Mouse (Mus musculus) neural tube, embryonic 14.5 days (tissue): ENCODE measurements around the gene Map7. TPM values are rescaled to one million over a fixed set of nuclear protein-coding genes. Genes with fewer than 3 reads are reported as not detected.

ENCODE experiments used
- ATAC-seq: fragments of 200-750 bp; cut with Nextera tagmentation; 2 replicates; pipeline ENCODE4 v1.8.0; 2017; ENCODE audit warnings: low read depth, mild to moderate bottlenecking, moderate TSS enrichment, moderate library complexity
- H3K27ac ChIP-seq: fragments of 300-500 bp; sonication (generic); 2 replicates; pipeline ENCODE4 v1.5.1; 2014; ENCODE audit warnings: low read depth, mild to moderate bottlenecking, control low read depth, low read length, moderate library complexity, mixed read lengths
- H3K27me3 ChIP-seq: fragments of 300-500 bp; sonication (generic); 2 replicates; pipeline ENCODE4 v1.6.1; 2014; ENCODE audit warnings: low read length; ENCODE audit not compliant: control insufficient read depth, insufficient read depth
- H3K36me3 ChIP-seq: fragments of 300-500 bp; sonication (generic); 2 replicates; pipeline ENCODE4 v1.6.1; 2014; ENCODE audit warnings: low read length, mixed read lengths; ENCODE audit not compliant: control insufficient read depth, insufficient read depth
- H3K4me1 ChIP-seq: fragments of 300-500 bp; sonication (generic); 2 replicates; pipeline ENCODE4 v1.6.1; 2014; ENCODE audit warnings: low read length; ENCODE audit not compliant: control insufficient read depth, insufficient read depth
- H3K4me2 ChIP-seq: fragments of 300-500 bp; sonication (generic); 2 replicates; pipeline ENCODE4 v1.6.1; 2014; ENCODE audit warnings: mild to moderate bottlenecking, low read depth, low read length, control low read depth
- H3K4me3 ChIP-seq: fragments of 300-500 bp; sonication (generic); 2 replicates; pipeline ENCODE4 v1.5.1; 2014; ENCODE audit warnings: low read depth, low read length, control low read depth, mixed read lengths
- H3K9ac ChIP-seq: fragments of 300-500 bp; sonication (generic); replicated peaks from 2 replicates; pipeline ENCODE4 v1.6.1; 2014; ENCODE audit warnings: low read depth, mild to moderate bottlenecking, control low read depth, low read length, mixed read lengths
- H3K9me3 ChIP-seq: fragments of 300-500 bp; sonication (generic); 2 replicates; pipeline ENCODE4 v1.6.1; 2016; ENCODE audit warnings: low read length; ENCODE audit not compliant: control insufficient read depth
- WGBS: fragments of 180-500 bp; shearing (Covaris S2); extraction: QIAGEN DNeasy Blood & Tissue Kit; methylation state at CpG from one replicate; pipeline ENCODE4 v1.1.7; 2014; 5-methylcytosine and 5-hydroxymethylcytosine counted together
- polyA plus RNA-seq: library from polyadenylated mRNA; unstranded; fragments of >200 nt; fragmentation: Nextera tagmentation; extraction: Ambion mirVana; gene quantifications from 2 replicates; pipeline ENCODE4 v1.2.1, GENCODE M21; 2014

The Map7 gene
- polyA plus RNA-seq, 1 experiment from 2014 or later = 7.4 TPM

- H3K4me3 ChIP-seq = no peak overlapping the region
- no peak for ATAC-seq
- H3K9ac ChIP-seq = no peak overlapping the region
- no peaks in the 10 kb centered on the region for H3K27me3 ChIP-seq
- no peaks in the 10 kb centered on the region for H3K36me3 ChIP-seq
- no peak overlapping the region for H3K4me2 ChIP-seq
- H3K4me1 ChIP-seq = no peaks in the 10 kb centered on the region
- WGBS = 29% methylated on average over 20 of the region's 20 CpGs
- H3K27ac ChIP-seq = no peak overlapping the region
- H3K9me3 ChIP-seq = no peaks in the 10 kb centered on the region
These were observed 56.6 kb downstream of the Map7 start for GRCm38 (mm10) chr10:20204696-20205431.

- no peak for ATAC-seq
- H3K4me3 ChIP-seq = no peak overlapping the region
- 84% methylated on average over 7 of the region's 7 CpGs for WGBS
These were observed 58.7 kb downstream of the Map7 start for GRCm38 (mm10) chr10:20206966-20207365.

GRCm38 (mm10) chr10:20209609-20210341 lies 61.5 kb downstream of the Map7 start:
- Histone ChIP-seq H3K27me3 (no peaks in the 10 kb centered on the region), H3K9me3 (no peaks in the 10 kb centered on the region), H3K9ac (no peak overlapping the region), H3K4me1 (no peaks in the 10 kb centered on the region), H3K27ac (no peak overlapping the region), H3K4me3 (no peak overlapping the region), H3K4me2 (no peak overlapping the region), H3K36me3 (no peaks in the 10 kb centered on the region)
- ATAC-seq = no peak
- WGBS = 88% methylated on average over 5 of the region's 5 CpGs

More at GRCm38 (mm10) chr10:20206966-20207365, 58.7 kb downstream of the Map7 start:
- Histone ChIP-seq H3K27ac (no peak overlapping the region), H3K9me3 (no peaks in the 10 kb centered on the region), H3K27me3 (no peaks in the 10 kb centered on the region), H3K4me2 (no peak overlapping the region), H3K36me3 (no peaks in the 10 kb centered on the region), H3K9ac (no peak overlapping the region), H3K4me1 (no peaks in the 10 kb centered on the region)

- 70% methylated on average over 4 of the region's 4 CpGs for WGBS
- Histone ChIP-seq H3K4me1 (no peaks in the 10 kb centered on the region), H3K9me3 (no peaks in the 10 kb centered on the region), H3K27ac (no peak overlapping the region), H3K4me3 (no peak overlapping the region), H3K27me3 (no peaks in the 10 kb centered on the region), H3K4me2 (no peak overlapping the region), H3K36me3 (no peaks in the 10 kb centered on the region), H3K9ac (no peak overlapping the region)
- no peak for ATAC-seq
These were observed 66.1 kb downstream of the Map7 start for GRCm38 (mm10) chr10:20214418-20214817.

- no peak overlapping the region for H3K4me2 ChIP-seq
- H3K9me3 ChIP-seq = no peaks in the 10 kb centered on the region
- H3K36me3 ChIP-seq = no peaks in the 10 kb centered on the region
- no peak for ATAC-seq
- no peaks in the 10 kb centered on the region for H3K27me3 ChIP-seq
- no peak overlapping the region for H3K27ac ChIP-seq
- no peak overlapping the region for H3K9ac ChIP-seq
- 85% methylated on average over 6 of the region's 6 CpGs for WGBS
- no peak overlapping the region for H3K4me3 ChIP-seq
- H3K4me1 ChIP-seq = no peaks in the 10 kb centered on the region
These were observed 68.7 kb downstream of the Map7 start for GRCm38 (mm10) chr10:20216982-20217381.

- no peaks in the 10 kb centered on the region for H3K36me3 ChIP-seq
- H3K4me3 ChIP-seq = no peak overlapping the region
- H3K9ac ChIP-seq = no peak overlapping the region
- no peak overlapping the region for H3K4me2 ChIP-seq
- 79% methylated on average over 4 of the region's 4 CpGs for WGBS
- no peak overlapping the region for H3K27ac ChIP-seq
- no peak for ATAC-seq
- H3K27me3 ChIP-seq = no peaks in the 10 kb centered on the region
- no peaks in the 10 kb centered on the region for H3K4me1 ChIP-seq
- no peaks in the 10 kb centered on the region for H3K9me3 ChIP-seq
These were observed 70.6 kb downstream of the Map7 start for GRCm38 (mm10) chr10:20218866-20219265.

- Histone ChIP-seq H3K27me3 (no peaks in the 10 kb centered on the region), H3K27ac (no peak overlapping the region), H3K9me3 (no peaks in the 10 kb centered on the region), H3K4me2 (no peak overlapping the region), H3K9ac (no peak overlapping the region), H3K36me3 (no peaks in the 10 kb centered on the region), H3K4me3 (no peak overlapping the region), H3K4me1 (no peaks in the 10 kb centered on the region)
- ATAC-seq = no peak
- 84% methylated on average over 8 of the region's 8 CpGs for WGBS
These were observed 71.3 kb downstream of the Map7 start for GRCm38 (mm10) chr10:20219538-20219937.

- Histone ChIP-seq H3K9me3 (no peaks in the 10 kb centered on the region), H3K36me3 (no peaks in the 10 kb centered on the region), H3K4me3 (no peak overlapping the region), H3K27ac (no peak overlapping the region), H3K9ac (no peak overlapping the region), H3K4me2 (no peak overlapping the region), H3K4me1 (no peaks in the 10 kb centered on the region), H3K27me3 (no peaks in the 10 kb centered on the region)
- ATAC-seq = no peak
- 76% methylated on average over 10 of the region's 10 CpGs for WGBS
These were observed 72.3 kb downstream of the Map7 start for GRCm38 (mm10) chr10:20220443-20221071.

GRCm38 (mm10) chr10:20222011-20222410 lies 73.7 kb downstream of the Map7 start:
- no peaks in the 10 kb centered on the region for H3K9me3 ChIP-seq
- ATAC-seq = no peak

More at GRCm38 (mm10) chr10:20222011-20222410, 73.7 kb downstream of the Map7 start:
- no peak overlapping the region for H3K27ac ChIP-seq
- no peak overlapping the region for H3K4me2 ChIP-seq
- WGBS = 85% methylated on average over 4 of the region's 4 CpGs
- no peaks in the 10 kb centered on the region for H3K36me3 ChIP-seq
- H3K9ac ChIP-seq = no peak overlapping the region
- H3K4me1 ChIP-seq = no peaks in the 10 kb centered on the region
- no peak overlapping the region for H3K4me3 ChIP-seq
- no peaks in the 10 kb centered on the region for H3K27me3 ChIP-seq
